Mouse (Mus musculus) thymus, adult 2 months (tissue): ENCODE results near the gene Erc2. TPM values are rescaled to one million over a fixed set of nuclear protein-coding genes. Genes with fewer than 3 reads are reported as not detected.

Experiments used
- DNase-seq: peaks from one replicate; pipeline ENCODE4 v3.0.0; 2021
- H3K27ac ChIP-seq: fragments of 200-500 bp; 2 replicates; pipeline ENCODE4 v1.5.1; 2012; ENCODE audit warnings: low read length, control low read depth; ENCODE audit not compliant: control insufficient read depth, insufficient read depth
- H3K27me3 ChIP-seq: fragments of 200-500 bp; 2 replicates; pipeline ENCODE4 v1.6.1; 2012; ENCODE audit warnings: mild to moderate bottlenecking, low read length, moderate library complexity, mixed read lengths; ENCODE audit not compliant: control insufficient read depth, insufficient read depth
- H3K36me3 ChIP-seq: fragments of 200-500 bp; 2 replicates; pipeline ENCODE4 v1.6.1; 2012; ENCODE audit warnings: mild to moderate bottlenecking, low read length, moderate library complexity; ENCODE audit not compliant: control insufficient read depth, insufficient read depth
- H3K4me1 ChIP-seq: fragments of 200-500 bp; replicated peaks from 2 replicates; pipeline ENCODE4 v1.6.1; 2012; ENCODE audit warnings: low read length; ENCODE audit not compliant: control insufficient read depth, insufficient read depth
- H3K4me3 ChIP-seq: fragments of 200-500 bp; 2 replicates; pipeline ENCODE4 v1.5.1; 2012; ENCODE audit warnings: mild to moderate bottlenecking, low read length, control low read depth, moderate library complexity; ENCODE audit not compliant: control insufficient read depth, insufficient read depth
- CTCF ChIP-seq: fragments of 200-500 bp; IDR thresholded peaks from 2 replicates; pipeline ENCODE4 v1.5.1; 2012; ENCODE audit warnings: mild to moderate bottlenecking, control low read depth, low read length, moderate library complexity, borderline replicate concordance; ENCODE audit not compliant: control insufficient read depth, poor library complexity, insufficient read depth; ENCODE audit errors: extremely low read depth
- POLR2A ChIP-seq: fragments of 200-500 bp; IDR thresholded peaks from 2 replicates; pipeline ENCODE4 v1.6.1; 2012; ENCODE audit warnings: mild to moderate bottlenecking, low read length, control low read depth, moderate library complexity; ENCODE audit not compliant: control insufficient read depth, poor library complexity, insufficient read depth; ENCODE audit errors: extremely low read depth
- WGBS: fragments of 180-500 bp; shearing (Covaris S2); methylation state at CpG from one replicate; pipeline ENCODE4 v1.1.7; 2018; 5-methylcytosine and 5-hydroxymethylcytosine counted together
- polyA plus RNA-seq: library from polyadenylated mRNA; depleted of rRNA; stranded (reverse); fragments of >200 nt; gene quantifications from 2 replicates; pipeline ENCODE4 v1.2.3, GENCODE M21; 2012

The Erc2 gene
- polyA plus RNA-seq, 1 experiment, result 0.18 TPM

GRCm38 (mm10) chr14:28457428-28457827, 835.2 kb downstream of the Erc2 start:
- 82% methylated on average over 3 of the region's 3 CpGs for WGBS
- Histone ChIP-seq H3K27ac (no peak overlapping the region), H3K27me3 (no peaks in the 10 kb centered on the region), H3K4me3 (no peak overlapping the region), H3K36me3 (no peaks in the 10 kb centered on the region), H3K4me1 (no peaks in the 10 kb centered on the region)
- no peak for TF ChIP-seq POLR2A
- TF ChIP-seq CTCF, result no peak
- DNase-seq, result no peak

- no peak for TF ChIP-seq CTCF
- no peak for TF ChIP-seq POLR2A
- 87% methylated on average over 5 of the region's 5 CpGs for WGBS
- Histone ChIP-seq H3K4me1 (no peaks in the 10 kb centered on the region), H3K36me3 (no peaks in the 10 kb centered on the region), H3K27ac (no peak overlapping the region), H3K27me3 (no peaks in the 10 kb centered on the region), H3K4me3 (no peak overlapping the region)
- DNase-seq, result no peak
Observed at GRCm38 (mm10) chr14:28467956-28468355, 845.7 kb downstream of the Erc2 start.

GRCm38 (mm10) chr14:28469696-28470095, 847.5 kb downstream of the Erc2 start:
- no peak overlapping the region for H3K27ac ChIP-seq
- WGBS, result 87% methylated on average over 4 of the region's 4 CpGs

GRCm38 (mm10) chr14:28470212-28470611, 848.0 kb downstream of the Erc2 start:
- Histone ChIP-seq H3K36me3 (no peaks in the 10 kb centered on the region), H3K4me1 (no peaks in the 10 kb centered on the region), H3K27ac (no peak overlapping the region), H3K27me3 (no peaks in the 10 kb centered on the region), H3K4me3 (no peak overlapping the region)
- TF ChIP-seq CTCF (no peak), POLR2A (no peak)
- DNase-seq, result no peak
- 86% methylated on average over 6 of the region's 6 CpGs for WGBS

More at GRCm38 (mm10) chr14:28469696-28470095, 847.5 kb downstream of the Erc2 start:
- no peak for DNase-seq
- no peaks in the 10 kb centered on the region for H3K27me3 ChIP-seq
- no peaks in the 10 kb centered on the region for H3K4me1 ChIP-seq
- no peaks in the 10 kb centered on the region for H3K36me3 ChIP-seq
- TF ChIP-seq POLR2A (no peak), CTCF (no peak)
- H3K4me3 ChIP-seq, result no peak overlapping the region

GRCm38 (mm10) chr14:28475012-28475411, 852.8 kb downstream of the Erc2 start:
- WGBS, result 93% methylated on average over 3 of the region's 3 CpGs
- TF ChIP-seq POLR2A, result no peak
- H3K27me3 ChIP-seq, result no peaks in the 10 kb centered on the region
- H3K4me1 ChIP-seq, result no peaks in the 10 kb centered on the region
- no peaks in the 10 kb centered on the region for H3K36me3 ChIP-seq
- H3K4me3 ChIP-seq, result no peak overlapping the region
- DNase-seq, result no peak
- no peak overlapping the region for H3K27ac ChIP-seq

- DNase-seq, result no peak
- Histone ChIP-seq H3K27ac (no peak overlapping the region), H3K36me3 (no peaks in the 10 kb centered on the region), H3K27me3 (no peaks in the 10 kb centered on the region), H3K4me3 (no peak overlapping the region), H3K4me1 (no peaks in the 10 kb centered on the region)
- TF ChIP-seq POLR2A (no peak), CTCF (no peak)
- 68% methylated on average over 7 of the region's 7 CpGs for WGBS
Observed at GRCm38 (mm10) chr14:28475421-28475820, 853.2 kb downstream of the Erc2 start.

GRCm38 (mm10) chr14:28476746-28477145, 854.5 kb downstream of the Erc2 start:
- Histone ChIP-seq H3K27me3 (no peaks in the 10 kb centered on the region), H3K4me3 (no peak overlapping the region), H3K36me3 (no peaks in the 10 kb centered on the region), H3K4me1 (no peaks in the 10 kb centered on the region), H3K27ac (no peak overlapping the region)
- 81% methylated on average over 3 of the region's 3 CpGs for WGBS
- no peak for DNase-seq
- TF ChIP-seq POLR2A, result no peak
- no peak for TF ChIP-seq CTCF
